Mouse (Mus musculus): ENCODE data around the gene Prrc2a.

DNA sequence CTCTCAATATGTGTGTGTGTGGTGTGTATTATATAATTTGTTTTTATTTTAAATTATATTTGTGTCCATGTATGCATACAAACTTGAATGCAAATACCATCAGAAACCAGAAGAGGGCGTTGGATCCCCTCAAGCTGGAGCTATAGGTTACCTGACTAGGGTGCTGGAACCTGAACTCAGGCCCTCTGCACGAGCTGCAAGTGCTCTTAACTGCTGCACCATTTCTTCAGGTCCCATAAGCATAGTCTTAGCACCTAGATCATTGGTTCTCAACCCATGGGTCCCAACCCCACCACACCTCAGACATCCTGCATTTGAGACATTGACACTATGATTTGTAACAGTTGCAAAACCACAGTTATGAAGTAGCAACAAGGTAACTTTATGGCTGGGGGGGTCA lies 27.0 kb upstream of the Prrc2a start:
- TF ChIP-seq TAL1 (IDR thresholded peaks at IDR 0.05; ENCODE audit: low read length) (no peak), GATA1 (IDR thresholded peaks at IDR 0.05; ENCODE audit: low read length) (no peak)

All from erythroblast, embryonic 14.5 days (primary cell).